Mouse (Mus musculus) kidney, postnatal 0 days (tissue): ENCODE measurements around the gene Asb4. TPM values are rescaled to one million over a fixed set of nuclear protein-coding genes. Genes with fewer than 3 reads are reported as not detected.
A peak's percentile ranks its signal among the peaks of the same experiment; 100 is the strongest.

Experiments used
- ATAC-seq: fragments of 200-750 bp; cut with Nextera tagmentation; replicated peaks from 2 replicates; pipeline ENCODE4 v1.8.0; 2017; ENCODE audit warnings: low read depth, moderate number of reproducible peaks, moderate TSS enrichment, moderate library complexity; ENCODE audit not compliant: low FRiP score
- DNase-seq: peaks from one replicate; pipeline ENCODE4 v3.0.0-alpha.2; 2016; ENCODE audit warnings: low spot score
- H3K27ac ChIP-seq: fragments of 300-500 bp; sonication (generic); 2 replicates; pipeline ENCODE4 v1.5.1; 2014; ENCODE audit warnings: mild to moderate bottlenecking
- H3K27me3 ChIP-seq: fragments of 300-500 bp; sonication (generic); 2 replicates; pipeline ENCODE4 v1.6.1; 2014; ENCODE audit warnings: low read length, mixed read lengths; ENCODE audit not compliant: insufficient read depth
- H3K36me3 ChIP-seq: fragments of 300-500 bp; sonication (generic); 2 replicates; pipeline ENCODE4 v1.6.1; 2014; ENCODE audit warnings: low read length, mixed read lengths; ENCODE audit not compliant: insufficient read depth
- H3K4me1 ChIP-seq: fragments of 300-500 bp; sonication (generic); replicated peaks from 2 replicates; pipeline ENCODE4 v1.6.1; 2014; ENCODE audit warnings: antibody characterized with exemption, low read length, mixed read lengths; ENCODE audit not compliant: insufficient read depth
- H3K4me2 ChIP-seq: fragments of 300-500 bp; sonication (generic); 2 replicates; pipeline ENCODE4 v1.6.1; 2014; ENCODE audit warnings: mild to moderate bottlenecking, low read length, moderate library complexity, mixed read lengths
- H3K4me3 ChIP-seq: fragments of 300-500 bp; sonication (generic); replicated peaks from 2 replicates; pipeline ENCODE4 v1.5.1; 2014; ENCODE audit warnings: low read depth, low read length
- H3K9ac ChIP-seq: fragments of 300-500 bp; sonication (generic); 2 replicates; pipeline ENCODE4 v1.6.1; 2014; ENCODE audit warnings: low read depth, low read length
- H3K9me3 ChIP-seq: fragments of 300-500 bp; sonication (generic); replicated peaks from 2 replicates; pipeline ENCODE4 v1.6.1; 2016; ENCODE audit warnings: low read length, inconsistent platforms, mixed read lengths
- CTCF ChIP-seq: IDR thresholded peaks from 2 replicates; pipeline ENCODE4 v1.5.1; 2016; ENCODE audit warnings: antibody characterized with exemption, low read depth, mild to moderate bottlenecking, moderate library complexity
- WGBS: fragments of 180-500 bp; shearing (Covaris S2); extraction: QIAGEN DNeasy Blood & Tissue Kit; methylation state at CpG from one replicate; pipeline ENCODE4 v1.1.7; 2014; 5-methylcytosine and 5-hydroxymethylcytosine counted together
- polyA plus RNA-seq: library from polyadenylated mRNA; unstranded; fragments of >200 nt; fragmentation: Nextera tagmentation; extraction: Ambion mirVana; gene quantifications from 2 replicates; pipeline ENCODE4 v1.2.1, GENCODE M21; 2015

The Asb4 gene
- polyA plus RNA-seq, 1 experiment from 2014 or later = 9.4 TPM

DNA sequence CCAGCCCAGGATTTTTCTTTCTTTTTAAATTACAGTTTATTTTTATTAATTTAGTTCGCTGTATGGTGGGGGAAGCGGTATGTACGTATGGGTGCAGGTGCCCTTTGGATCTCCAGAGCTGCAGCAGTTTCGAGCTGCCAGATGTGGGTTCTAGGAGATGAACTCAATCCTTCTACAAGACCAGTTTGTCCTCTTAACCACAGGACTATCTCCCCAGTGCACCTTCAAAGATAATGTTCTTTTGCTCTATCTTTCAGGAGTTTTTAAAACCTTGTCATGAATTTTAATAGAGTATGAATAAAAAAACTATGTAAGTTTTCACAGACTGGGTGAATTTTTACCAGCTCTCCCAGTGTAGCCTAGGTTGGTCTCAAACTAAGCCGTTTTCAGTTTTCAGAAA lies 22.8 kb upstream of the Asb4 start:
- no peak overlapping the region for H3K4me2 ChIP-seq
- no peaks in the 10 kb centered on the region for H3K27me3 ChIP-seq
- H3K36me3 ChIP-seq = no peaks in the 10 kb centered on the region
- H3K27ac ChIP-seq = no peak overlapping the region
- ATAC-seq (no peak), DNase-seq (no peak)
- no peak overlapping the region for H3K4me3 ChIP-seq
- H3K9me3 ChIP-seq = no peaks in the 10 kb centered on the region
- 91% methylated on average over 5 of the region's 5 CpGs for WGBS
- H3K4me1 ChIP-seq = no peaks in the 10 kb centered on the region
- no peak overlapping the region for H3K9ac ChIP-seq
- TF ChIP-seq CTCF = no peak

DNA sequence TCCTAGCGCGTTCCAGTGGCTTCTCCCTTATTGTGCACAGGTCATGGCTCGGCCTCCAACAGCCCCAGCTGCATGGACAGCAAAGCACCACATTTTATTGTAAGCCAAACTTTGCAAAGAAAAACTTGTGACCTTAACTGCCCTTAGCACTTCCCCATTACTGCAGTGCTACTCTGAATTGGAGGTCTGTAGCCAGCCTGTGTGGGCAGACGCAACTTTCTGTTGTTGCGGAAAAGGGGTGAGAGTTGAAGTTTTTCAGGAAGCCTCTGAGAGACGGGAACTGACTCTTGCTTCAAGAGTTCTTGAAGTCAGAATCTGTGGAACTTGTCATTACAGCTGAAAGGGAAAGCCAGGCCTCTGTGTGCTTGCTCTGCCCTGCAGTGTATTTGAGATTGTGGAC lies 21.2 kb upstream of the Asb4 start:
- Histone ChIP-seq H3K9me3 (no peaks in the 10 kb centered on the region), H3K36me3 (no peaks in the 10 kb centered on the region), H3K4me2 (no peak overlapping the region), H3K4me3 (no peak overlapping the region), H3K9ac (no peak overlapping the region), H3K4me1 (no peaks in the 10 kb centered on the region), H3K27me3 (no peaks in the 10 kb centered on the region), H3K27ac (no peak overlapping the region)
- 63% methylated on average over 6 of the region's 6 CpGs for WGBS
- TF ChIP-seq CTCF = no peak
- DNase-seq (peak; percentile 13), ATAC-seq (no peak)

DNA sequence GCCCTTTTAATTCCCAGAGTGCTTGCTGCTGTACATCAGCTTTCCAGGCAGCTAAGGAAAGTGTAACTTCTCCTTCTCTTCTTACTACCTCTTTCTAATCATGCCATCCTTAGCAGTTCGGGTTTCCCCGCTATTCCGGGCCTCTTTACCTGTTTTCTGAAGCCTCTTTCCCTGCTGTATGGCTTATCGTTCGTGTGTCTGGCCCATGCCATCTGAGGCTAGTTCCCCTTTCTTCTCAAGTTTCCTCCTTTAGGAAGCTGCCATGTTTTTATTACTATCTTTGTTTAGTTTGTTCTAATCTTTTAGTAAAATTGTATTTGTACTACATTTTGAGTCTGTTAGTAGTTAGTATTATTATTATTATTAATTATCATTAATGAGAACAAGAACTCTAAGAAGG lies 17.3 kb upstream of the Asb4 start:
- WGBS = 70% methylated on average over 5 of the region's 5 CpGs
- no peak for ATAC-seq
- H3K27me3 ChIP-seq = no peaks in the 10 kb centered on the region
- no peaks in the 10 kb centered on the region for H3K4me1 ChIP-seq
- no peaks in the 10 kb centered on the region for H3K9me3 ChIP-seq
- no peak for DNase-seq
- H3K4me2 ChIP-seq = no peak overlapping the region
- TF ChIP-seq CTCF = no peak
- H3K4me3 ChIP-seq = no peak overlapping the region
- H3K9ac ChIP-seq = no peak overlapping the region
- no peaks in the 10 kb centered on the region for H3K36me3 ChIP-seq
- H3K27ac ChIP-seq = no peak overlapping the region

DNA sequence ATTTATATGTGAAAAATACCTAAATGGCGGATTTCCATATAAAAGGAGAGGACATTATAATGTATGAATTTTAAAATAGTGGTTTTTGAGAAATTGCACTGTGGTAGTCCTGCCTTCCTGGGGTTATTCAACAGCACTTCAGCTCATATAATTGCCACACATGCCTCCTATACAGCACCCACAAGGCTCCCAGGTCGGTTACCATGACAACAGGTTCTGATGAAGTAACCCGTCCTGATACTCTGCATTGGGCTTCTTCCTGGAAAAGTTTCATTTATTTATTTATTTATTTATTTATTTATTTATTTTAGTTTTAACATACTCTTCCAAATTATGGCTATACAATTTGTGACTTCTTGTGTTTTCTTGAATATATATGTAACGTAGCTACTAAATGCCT lies 6.3 kb upstream of the Asb4 start:
- Histone ChIP-seq H3K4me1 (peaks cover 6% of the 10 kb centered on the region; the same call in 1 of the 2 replicates), H3K27me3 (no peaks in the 10 kb centered on the region), H3K36me3 (no peaks in the 10 kb centered on the region), H3K27ac (no peak overlapping the region), H3K4me2 (no peak overlapping the region), H3K9ac (no peak overlapping the region), H3K9me3 (no peaks in the 10 kb centered on the region), H3K4me3 (no peak overlapping the region)
- 84% methylated on average over 4 of the region's 4 CpGs for WGBS
- no peak for ATAC-seq
- no peak for DNase-seq
- TF ChIP-seq CTCF = no peak

DNA sequence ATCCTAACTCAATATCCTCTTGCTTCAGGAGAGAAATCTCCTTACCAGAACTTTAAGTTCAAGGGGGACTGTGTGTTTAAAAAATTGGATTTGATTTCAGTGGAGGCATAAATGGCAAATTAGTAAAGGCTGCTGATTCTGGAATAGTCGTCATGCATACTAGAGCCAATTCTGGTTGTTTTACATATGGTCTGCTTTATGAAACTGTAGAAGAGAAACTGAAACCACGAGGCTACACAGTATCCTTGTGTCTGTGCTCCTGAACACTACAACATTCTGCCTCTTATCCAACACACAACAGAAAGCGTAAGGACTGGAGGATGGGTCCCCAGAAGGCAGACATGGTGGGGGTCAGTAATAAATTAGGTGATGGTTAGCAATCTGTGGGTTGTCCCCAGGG lies 4.1 kb upstream of the Asb4 start:
- 80% methylated on average over 3 of the region's 3 CpGs for WGBS
- Histone ChIP-seq H3K4me3 (no peak overlapping the region), H3K4me1 (peaks cover 10% of the 10 kb centered on the region; the same call in 1 of the 2 replicates), H3K36me3 (no peaks in the 10 kb centered on the region), H3K9ac (no peak overlapping the region), H3K27me3 (no peaks in the 10 kb centered on the region), H3K4me2 (no peak overlapping the region), H3K9me3 (no peaks in the 10 kb centered on the region), H3K27ac (no peak overlapping the region)
- no peak for TF ChIP-seq CTCF
- no peak for DNase-seq
- no peak for ATAC-seq

DNA sequence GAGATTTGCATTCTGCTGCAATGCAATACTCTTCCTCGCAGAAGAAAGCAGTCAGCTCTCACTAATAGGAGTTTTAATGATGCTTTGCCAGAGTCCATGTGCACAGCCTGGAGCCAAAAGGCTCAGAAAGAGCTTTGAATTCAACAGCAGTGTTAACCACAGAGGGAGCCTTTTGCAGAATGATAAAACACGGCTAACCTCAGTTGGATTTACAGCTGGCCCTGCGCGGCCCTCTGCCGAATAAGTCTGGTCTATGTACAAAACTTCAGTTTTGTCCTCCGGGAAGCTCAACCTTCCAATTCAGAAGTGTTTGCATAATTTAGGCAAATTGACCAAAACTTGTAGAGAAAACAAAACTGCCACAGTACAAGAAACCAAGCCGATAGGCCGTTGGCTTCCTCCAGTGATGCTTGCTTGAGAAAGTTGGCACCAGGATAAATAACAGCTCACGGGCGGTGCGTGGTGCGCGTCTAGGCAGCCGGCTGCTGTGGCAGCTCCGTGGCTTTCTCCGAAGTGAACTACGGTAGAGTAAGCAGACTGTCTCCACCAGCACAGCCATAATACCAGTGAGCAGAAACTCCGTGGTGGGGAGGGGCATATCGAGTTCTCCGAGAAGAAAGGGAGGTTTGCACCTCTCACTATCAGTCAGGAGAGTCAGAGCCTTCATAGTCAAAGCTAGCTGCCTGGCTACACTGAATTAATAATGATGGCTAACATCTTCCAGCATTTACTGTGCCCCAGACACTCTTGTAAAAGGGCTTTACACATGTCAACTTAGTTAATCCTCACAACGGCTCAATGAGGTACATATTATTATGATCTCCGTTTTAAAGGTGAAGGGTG lies 3.2 kb upstream of the Asb4 start:
- Histone ChIP-seq H3K27me3 (no peaks in the 10 kb centered on the region), H3K4me3 (no peak overlapping the region; the same call in 1 of the 2 replicates), H3K4me1 (peaks cover 10% of the 10 kb centered on the region; the same call in 1 of the 2 replicates), H3K9ac (no peak overlapping the region), H3K4me2 (peak overlapping the region; percentile 51), H3K9me3 (no peaks in the 10 kb centered on the region), H3K27ac (no peak overlapping the region), H3K36me3 (no peaks in the 10 kb centered on the region)
- TF ChIP-seq CTCF = no peak
- 27% methylated on average over 22 of the region's 22 CpGs for WGBS
- ATAC-seq (0 out of 2 replicates have a peak, but pooled peaks have one; percentile 18), DNase-seq (peak; percentile 56)
